Mouse (Mus musculus) ES-Bruce4 (cell line): ENCODE measurements around the gene Grap.

Source experiments
- CTCF ChIP-seq: IDR thresholded peaks from one replicate; pipeline ENCODE4 v1.8.1; 2011; ENCODE audit warnings: low read depth, low read length
- EP300 ChIP-seq: IDR thresholded peaks from 2 replicates; pipeline ENCODE4 v1.6.1; 2011; ENCODE audit warnings: low read depth, low read length; ENCODE audit not compliant: insufficient read depth
- POLR2A ChIP-seq: IDR thresholded peaks from one replicate; pipeline ENCODE4 v1.8.1; 2011; ENCODE audit warnings: low read length; ENCODE audit not compliant: insufficient read depth

- TF ChIP-seq CTCF (peak; percentile 48), POLR2A (no peak), EP300 (no peak)
Observed at GRCm38 (mm10) chr11:61629621-61630020, 23.4 kb upstream of the Grap start.
